Mouse (Mus musculus): Measurements from ENCODE around the gene Tmem126b. TPM values are rescaled to one million over a fixed set of nuclear protein-coding genes. Genes with fewer than 3 reads are reported as not detected.

Gene Tmem126b
- total RNA-seq (2023), result 5.7 TPM

GRCm38 (mm10) chr7:90475793-90476312, at the start of gene Tmem126b:
Gene Tmem126b (minus strand): TSS chr7:90476001.

GRCm38 (mm10) chr7:90476313-90477245, 778 bp upstream of the Tmem126b start, which contains the start of gene Dlg2:
Gene Dlg2 (plus strand): TSS chr7:90476672.

DNA sequence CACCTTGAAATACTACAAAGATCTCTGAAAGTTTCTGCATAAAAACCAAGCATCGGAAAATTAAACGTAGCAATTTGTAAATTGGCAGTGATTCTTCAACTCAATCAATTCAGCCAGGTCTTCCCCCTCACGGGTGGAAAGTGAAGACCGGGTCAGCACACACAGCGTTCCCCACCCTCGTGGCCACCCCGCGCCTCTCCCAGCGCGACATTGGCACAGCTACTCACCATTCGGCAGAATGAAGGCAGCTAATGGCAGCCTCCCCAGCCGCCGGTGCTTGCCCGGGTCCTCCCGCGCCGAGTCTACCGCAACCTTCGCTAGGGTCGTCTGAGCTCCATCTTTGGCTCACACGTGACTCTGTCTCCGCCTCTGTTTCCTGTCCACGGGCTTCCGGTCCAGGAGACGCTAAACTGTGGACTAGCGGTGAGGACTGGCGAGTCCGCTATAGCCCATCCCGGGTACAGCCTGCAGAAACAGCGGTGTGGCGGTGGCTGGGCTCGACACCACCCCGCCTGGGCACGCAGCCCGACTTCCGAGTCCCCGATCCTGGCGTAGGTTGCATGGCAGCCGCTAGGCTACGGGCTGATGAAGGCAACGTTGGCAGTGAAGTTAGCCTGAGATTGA, 18.8 kb downstream of the Tmem126b start, which contains the start of gene Tmem126a:
Gene Tmem126a (minus strand): TSS at position 385 of the 624 bp plus-strand sequence.

GRCm38 (mm10) chr7:90442518-90443080, 33.2 kb downstream of the Tmem126b start, which contains the start of gene Crebzf:
Gene Crebzf (plus strand): TSS chr7:90442729.

GRCm38 (mm10) chr7:90426020-90427001, 49.5 kb downstream of the Tmem126b start, which contains the start of gene Ccdc89:
Gene Ccdc89 (plus strand): TSS chr7:90426577.

Other genes starting within 250 kb of the Tmem126b start
- gene Ccdc83, start 210.2 kb downstream of the Tmem126b start, total RNA-seq (2023), result not detected
- 37.8 TPM for gene Sytl2, start 173.7 kb downstream of the Tmem126b start, total RNA-seq (2023)
- not detected for gene Ccdc89, start 49.4 kb downstream of the Tmem126b start, total RNA-seq (2023)
- 247 TPM for gene Crebzf, start 33.3 kb downstream of the Tmem126b start, total RNA-seq (2023)
- gene Tmem126a, start 18.8 kb downstream of the Tmem126b start, total RNA-seq (2023), result 21.3 TPM
- gene Dlg2, start 671 bp upstream of the Tmem126b start, total RNA-seq (2023), result 0.59 TPM